ENCODE assay signal across 9 mouse cellular contexts in genomic region chr4:115980676-115981075, GRCm38 (mm10). TPM values are rescaled to one million over a fixed set of nuclear protein-coding genes. Genes with fewer than 3 reads are reported as not detected.
DNase-seq lines count a peak whose midpoint lies in the region; ATAC-seq and TF ChIP-seq lines count a peak whose summit lies in the region.
"Had no signal": no experiment of that assay in that cellular context is flagged by ENCODE, and none has a peak within 500 bp of the region (broad histone marks: within the 10 kb centered on the region; RNA-seq: fewer than 3 reads in every experiment).

No protein-coding gene starts in this region.

- 2% methylated on average over 8 of the region's 8 CpGs for WGBS in forebrain, embryonic 15.5 days
- WGBS in liver, adult 2 months = under 1% methylated on average over 8 of the region's 8 CpGs

- no peak overlapping the region for H3K27ac ChIP-seq in forebrain, embryonic 15.5 days (replicated peaks)
- no peak overlapping the region for H3K27ac ChIP-seq in liver, adult 2 months (replicated peaks; ENCODE audit: insufficient read depth, low read depth, low read length)

- DNase-seq in urinary bladder, postnatal 14 days (ENCODE audit: low spot score) = peak; percentile 71
- DNase-seq in urinary bladder, adult 2 months (ENCODE audit: low spot score) = no peak
- peak; percentile 55 for DNase-seq in cerebellum, adult 11 months
- DNase-seq in kidney, adult 9 months = peak; percentile 72
- DNase-seq in liver, adult 2 months (ENCODE audit: extremely low read depth, low read depth, low spot score) = peak; percentile 46
- DNase-seq in natural killer cell, adult 2 months (ENCODE audit: low spot score in 2 of 2) = peak; percentile 35 to 55
- DNase-seq in testis, postnatal 10 days (ENCODE audit: low spot score) = peak; percentile 78

- no peaks in the 10 kb centered on the region for H3K9me3 ChIP-seq in forebrain, embryonic 15.5 days

- H3K4me2 ChIP-seq in forebrain, embryonic 15.5 days (replicated peaks) = no peak overlapping the region

- ATAC-seq in forebrain, embryonic 15.5 days (replicated peaks) = peak; percentile 68

- H3K79me2 ChIP-seq in liver, adult 2 months (ENCODE audit: control insufficient read depth, insufficient read depth, low read length) = no peaks in the 10 kb centered on the region

- H3K27me3 ChIP-seq in forebrain, embryonic 15.5 days = peaks cover 81% of the 10 kb centered on the region
- 0 out of 2 replicates have a peak, but pooled peaks cover 6% of the 10 kb centered on the region for H3K27me3 ChIP-seq in liver, adult 2 months (ENCODE audit: control insufficient read depth, insufficient read depth, low read length)

- peaks cover 11% of the 10 kb centered on the region for H3K4me1 ChIP-seq in forebrain, embryonic 15.5 days
- H3K4me1 ChIP-seq in liver, adult 2 months (ENCODE audit: control insufficient read depth, insufficient read depth, low read length) = no peaks in the 10 kb centered on the region

- peak; percentile 90 for TF ChIP-seq CTCF in liver, adult 2 months (IDR thresholded peaks at IDR 0.05; ENCODE audit: low read depth, low read length)

- H3K9ac ChIP-seq in forebrain, embryonic 15.5 days (replicated peaks) = no peak overlapping the region
- H3K9ac ChIP-seq in liver, adult 2 months (ENCODE audit: low read depth, low read length) = no peak overlapping the region

- no peaks in the 10 kb centered on the region for H3K36me3 ChIP-seq in forebrain, embryonic 15.5 days
- H3K36me3 ChIP-seq in liver, adult 2 months (ENCODE audit: control insufficient read depth, insufficient read depth, low read length) = no peaks in the 10 kb centered on the region

- H3K4me3 ChIP-seq in forebrain, embryonic 15.5 days = no peak overlapping the region
- no peak overlapping the region for H3K4me3 ChIP-seq in liver, adult 2 months (ENCODE audit: insufficient read depth, low read depth, low read length)

- TF ChIP-seq POLR2A in liver, adult 2 months (IDR thresholded peaks at IDR 0.05; ENCODE audit: extremely low read depth, insufficient read depth, low read length) = no peak

RNA-seq across cellular contexts. Expression of gene Faah, which starts 37.0 kb away (rescaled TPM):
- 11.9 and 14.2 TPM in 2 replicates for polyA plus RNA-seq in urinary bladder, adult 2 months (2012; rRNA removed)
- 11.0 and 12.7 TPM in 2 replicates for polyA plus RNA-seq in forebrain, embryonic 15.5 days (2015; fragmentation: Nextera tagmentation; extraction: Ambion mirVana)
- total RNA-seq in liver, adult 2 months (2014; rRNA removed) = 55.9 and 71.4 TPM in 2 replicates
- 120 and 125 TPM in 2 replicates for polyA plus RNA-seq in liver, adult 2 months (2012; rRNA removed)

RNA-seq across cellular contexts. Expression of gene Dmbx1, which starts 41.0 kb away (rescaled TPM):
- not detected in 2 replicates for polyA plus RNA-seq in urinary bladder, adult 2 months (2012; rRNA removed)
- polyA plus RNA-seq in forebrain, embryonic 15.5 days (2015; fragmentation: Nextera tagmentation; extraction: Ambion mirVana) = 0.23 TPM in 1 of 2 replicates, not detected in the other
- not detected in 2 replicates for total RNA-seq in liver, adult 2 months (2014; rRNA removed)
- polyA plus RNA-seq in liver, adult 2 months (2012; rRNA removed) = not detected in 2 replicates
- polyA plus RNA-seq: stomach, embryonic 16.5 days had no signal
